Mouse (Mus musculus) kidney, adult 2 months (tissue): Measurements from ENCODE around the gene 2900026A02Rik.

Experiments
- CTCF ChIP-seq: fragments of 200-500 bp; conservative IDR thresholded peaks from 2 replicates; pipeline ENCODE4 v1.5.1; 2011; ENCODE audit warnings: low read depth, mild to moderate bottlenecking, control low read depth, low read length, moderate library complexity, mixed read lengths; ENCODE audit not compliant: insufficient read depth, insufficient read length
- POLR2A ChIP-seq: fragments of 200-500 bp; IDR thresholded peaks from one replicate; pipeline ENCODE4 v1.6.1; 2011; ENCODE audit warnings: low read depth, low read length, control low read depth

DNA sequence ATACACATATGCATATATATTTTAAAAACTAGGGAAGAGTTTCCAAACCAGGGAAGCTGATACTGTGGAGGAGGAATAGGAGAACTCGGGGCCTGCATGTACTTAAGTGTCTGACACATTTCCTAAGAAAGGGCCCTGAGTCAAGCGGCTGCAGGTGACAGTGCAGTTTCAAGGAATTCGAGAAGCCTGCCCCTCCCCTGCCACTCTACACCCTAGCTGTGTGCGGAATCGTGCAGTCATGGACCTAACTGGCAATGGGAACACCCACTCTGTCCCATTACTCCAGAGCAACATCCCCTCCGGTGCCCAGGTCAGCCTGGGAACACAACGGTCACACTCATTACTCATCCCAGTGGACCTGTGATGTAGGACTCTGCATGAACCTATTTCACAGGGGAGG lies 114.4 kb downstream of the 2900026A02Rik start:
- TF ChIP-seq POLR2A (no peak), CTCF (no peak)
